ENCODE assay signal across 14 mouse cellular contexts in the genomic region with DNA sequence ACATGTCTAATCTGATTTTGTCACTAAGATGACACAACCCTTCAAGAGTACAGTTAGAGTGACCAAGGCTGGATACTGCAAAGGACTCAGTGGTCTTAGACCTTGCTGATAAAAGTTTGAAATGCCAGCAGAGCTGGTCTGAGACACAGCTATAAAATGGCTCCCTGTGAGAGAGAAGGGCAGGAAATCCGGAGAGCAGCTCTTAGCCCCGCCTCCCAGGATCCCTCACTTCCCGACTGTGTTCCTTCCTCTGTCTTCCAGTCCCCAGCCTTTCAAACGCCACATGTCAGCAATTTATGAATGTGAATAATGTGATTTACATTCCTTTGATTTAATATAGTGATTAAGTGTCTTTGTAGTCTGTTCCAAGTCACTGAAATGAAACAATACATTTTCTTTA.
DNase-seq lines count a peak whose midpoint lies in the region; ATAC-seq and TF ChIP-seq lines count a peak whose summit lies in the region.
"Had no signal": no experiment of that assay in that cellular context is flagged by ENCODE, and none has a peak within 500 bp of the region (broad histone marks: within the 10 kb centered on the region; RNA-seq: fewer than 3 reads in every experiment).

No protein-coding gene starts in this region.

- H3K27ac ChIP-seq in forebrain, embryonic 11.5 days (ENCODE audit: low read depth, low read length), result no peak overlapping the region
- no peak overlapping the region for H3K27ac ChIP-seq in forebrain, embryonic 10.5 days
- H3K27ac ChIP-seq in forebrain, postnatal 0 days (ENCODE audit: low read depth, low read length), result no peak overlapping the region
- H3K27ac ChIP-seq: embryonic facial prominence, embryonic 12.5 days; heart, adult 2 months; liver, embryonic 14.5 days had no signal

- no peaks in the 10 kb centered on the region for H3K9me3 ChIP-seq in forebrain, embryonic 11.5 days (ENCODE audit: control insufficient read depth, low read length)
- H3K9me3 ChIP-seq in forebrain, embryonic 10.5 days, result no peaks in the 10 kb centered on the region
- H3K9me3 ChIP-seq in forebrain, postnatal 0 days (ENCODE audit: low read length), result no peaks in the 10 kb centered on the region
- H3K9me3 ChIP-seq: embryonic facial prominence, embryonic 12.5 days had no signal

- no peak overlapping the region for H3K4me3 ChIP-seq in forebrain, embryonic 11.5 days (ENCODE audit: low read depth, low read length)
- H3K4me3 ChIP-seq in forebrain, embryonic 10.5 days, result no peak overlapping the region
- no peak overlapping the region for H3K4me3 ChIP-seq in forebrain, postnatal 0 days (ENCODE audit: low read depth, low read length)
- H3K4me3 ChIP-seq: embryonic facial prominence, embryonic 12.5 days; heart, adult 2 months had no signal

- H3K9ac ChIP-seq in forebrain, embryonic 11.5 days (ENCODE audit: low read length), result no peak overlapping the region
- no peak overlapping the region for H3K9ac ChIP-seq in forebrain, postnatal 0 days
- H3K9ac ChIP-seq: embryonic facial prominence, embryonic 12.5 days; liver, embryonic 14.5 days had no signal

- no peaks in the 10 kb centered on the region for H3K4me1 ChIP-seq in forebrain, embryonic 11.5 days (replicated peaks; ENCODE audit: control insufficient read depth, insufficient read depth, low read length)
- no peaks in the 10 kb centered on the region; the same call in 1 of the 2 replicates for H3K4me1 ChIP-seq in forebrain, embryonic 10.5 days
- 0 out of 2 replicates have a peak, but pooled peaks cover 2% of the 10 kb centered on the region for H3K4me1 ChIP-seq in forebrain, postnatal 0 days (ENCODE audit: insufficient read depth)
- H3K4me1 ChIP-seq: embryonic facial prominence, embryonic 12.5 days had no signal

- no peaks in the 10 kb centered on the region for H3K27me3 ChIP-seq in forebrain, embryonic 11.5 days (ENCODE audit: control insufficient read depth, insufficient read depth, low read length)
- no peaks in the 10 kb centered on the region for H3K27me3 ChIP-seq in forebrain, embryonic 10.5 days (ENCODE audit: poor library complexity, severe bottlenecking)
- no peaks in the 10 kb centered on the region for H3K27me3 ChIP-seq in forebrain, postnatal 0 days (ENCODE audit: insufficient read depth, low read length)
- H3K27me3 ChIP-seq: embryonic facial prominence, embryonic 12.5 days had no signal

- H3K4me2 ChIP-seq in forebrain, embryonic 11.5 days (ENCODE audit: low read depth, low read length, severe bottlenecking), result no peak overlapping the region
- H3K4me2 ChIP-seq in forebrain, postnatal 0 days (ENCODE audit: low read depth), result no peak overlapping the region
- H3K4me2 ChIP-seq: embryonic facial prominence, embryonic 12.5 days had no signal

- no peaks in the 10 kb centered on the region for H3K36me3 ChIP-seq in forebrain, embryonic 11.5 days (ENCODE audit: control insufficient read depth, insufficient read depth, low read length)
- no peaks in the 10 kb centered on the region for H3K36me3 ChIP-seq in forebrain, embryonic 10.5 days (replicated peaks)
- no peaks in the 10 kb centered on the region for H3K36me3 ChIP-seq in forebrain, postnatal 0 days (ENCODE audit: insufficient read depth)
- H3K36me3 ChIP-seq: embryonic facial prominence, embryonic 12.5 days had no signal

- no peak for DNase-seq in forebrain, embryonic 11.5 days (ENCODE audit: low spot score)
- DNase-seq in forebrain, embryonic 10.5 days (ENCODE audit: extremely low spot score, low spot score), result no peak
- peak; percentile 2 for DNase-seq in kidney, postnatal 14 days
- no peak for DNase-seq in kidney, adult 8-10 months
- DNase-seq in brain, embryonic 14.5 days (ENCODE audit: low read depth), result peak; percentile 60
- no peak for DNase-seq in forebrain, postnatal 0 days
- no peak for DNase-seq in testis, postnatal 10 days (ENCODE audit: low spot score)
- DNase-seq: cerebellum, postnatal 10 days; heart, adult 2 months; lung, postnatal 14 days; thymus, postnatal 36 days had no signal

- ATAC-seq in forebrain, embryonic 11.5 days (replicated peaks; ENCODE audit: low FRiP score), result peak; percentile 44; the same call in 1 of the 2 replicates
- ATAC-seq in forebrain, postnatal 0 days, result peak; percentile 85; the same call in 1 of the 2 replicates
- ATAC-seq: inflammation-experienced regulatory T-cells, adult 6 months had no signal

- TF ChIP-seq CTCF in brain, embryonic 14.5 days (IDR thresholded peaks at IDR 0.05; ENCODE audit: borderline replicate concordance, extremely low read depth, insufficient read depth, insufficient read length), result no peak
- TF ChIP-seq CTCF in forebrain, postnatal 0 days (IDR thresholded peaks at IDR 0.05; ENCODE audit: low read depth), result no peak

- no peak for TF ChIP-seq POLR2A in brain, embryonic 14.5 days (IDR thresholded peaks at IDR 0.05; ENCODE audit: borderline replicate concordance, extremely low read depth, insufficient read depth, insufficient read length, poor library complexity, severe bottlenecking)

- 52% methylated on average over 4 of the region's 4 CpGs for WGBS in forebrain, embryonic 11.5 days
- 63% methylated on average over 4 of the region's 4 CpGs for WGBS in forebrain, embryonic 10.5 days
- 33% methylated on average over 4 of the region's 4 CpGs for WGBS in forebrain, postnatal 0 days

Comparison
In these comparisons a context has a peak if more than half of its experiments do, and no peak if none do; other contexts are left out.
1. DNase-seq: peak in kidney, postnatal 14 days (single experiment) and brain, embryonic 14.5 days (single experiment); none in forebrain, embryonic 11.5 days (single experiment), forebrain, embryonic 10.5 days (single experiment), kidney, adult 8-10 months (0 of 2), forebrain, postnatal 0 days (single experiment) and testis, postnatal 10 days (single experiment).